Mouse (Mus musculus) kidney, embryonic 15.5 days (tissue): Measurements from ENCODE around the gene Olfr850. TPM values are rescaled to one million over a fixed set of nuclear protein-coding genes. Genes with fewer than 3 reads are reported as not detected.

ENCODE experiments used
- ATAC-seq: fragments of 200-750 bp; cut with Nextera tagmentation; replicated peaks from 2 replicates; pipeline ENCODE4 v1.8.0; 2017; ENCODE audit warnings: moderate TSS enrichment; ENCODE audit not compliant: low FRiP score
- H3K27ac ChIP-seq: fragments of 300-500 bp; sonication (generic); 2 replicates; pipeline ENCODE4 v1.5.1; 2015; ENCODE audit warnings: mild to moderate bottlenecking, inconsistent platforms
- H3K27me3 ChIP-seq: fragments of 300-500 bp; sonication (generic); 2 replicates; pipeline ENCODE4 v1.6.1; 2015; ENCODE audit warnings: inconsistent platforms
- H3K36me3 ChIP-seq: fragments of 300-500 bp; sonication (generic); 2 replicates; pipeline ENCODE4 v1.6.1; 2015; ENCODE audit warnings: inconsistent platforms
- H3K4me1 ChIP-seq: fragments of 300-500 bp; sonication (generic); 2 replicates; pipeline ENCODE4 v1.6.1; 2015; ENCODE audit warnings: inconsistent platforms
- H3K4me2 ChIP-seq: fragments of 300-500 bp; sonication (generic); 2 replicates; pipeline ENCODE4 v1.6.1; 2015; ENCODE audit warnings: moderate library complexity, mild to moderate bottlenecking, inconsistent platforms
- H3K4me3 ChIP-seq: fragments of 300-500 bp; sonication (generic); replicated peaks from 2 replicates; pipeline ENCODE4 v1.5.1; 2015; ENCODE audit warnings: mild to moderate bottlenecking, inconsistent platforms
- H3K9ac ChIP-seq: fragments of 300-500 bp; sonication (generic); 2 replicates; pipeline ENCODE4 v1.6.1; 2015; ENCODE audit warnings: mild to moderate bottlenecking, inconsistent platforms
- H3K9me3 ChIP-seq: fragments of 300-500 bp; sonication (generic); replicated peaks from 2 replicates; pipeline ENCODE4 v1.6.1; 2016; ENCODE audit warnings: inconsistent platforms
- WGBS: fragments of 180-500 bp; shearing (Covaris S2); methylation state at CpG from one replicate; pipeline ENCODE4 v1.1.7; 2015; ENCODE audit warnings: mixed read lengths; 5-methylcytosine and 5-hydroxymethylcytosine counted together
- polyA plus RNA-seq: library from polyadenylated mRNA; unstranded; fragments of >200 nt; fragmentation: Nextera tagmentation; extraction: Ambion mirVana; gene quantifications from 2 replicates; pipeline ENCODE4 v1.2.1, GENCODE M21; 2015

The Olfr850 gene
- polyA plus RNA-seq, result not detected in 2 replicates

DNA sequence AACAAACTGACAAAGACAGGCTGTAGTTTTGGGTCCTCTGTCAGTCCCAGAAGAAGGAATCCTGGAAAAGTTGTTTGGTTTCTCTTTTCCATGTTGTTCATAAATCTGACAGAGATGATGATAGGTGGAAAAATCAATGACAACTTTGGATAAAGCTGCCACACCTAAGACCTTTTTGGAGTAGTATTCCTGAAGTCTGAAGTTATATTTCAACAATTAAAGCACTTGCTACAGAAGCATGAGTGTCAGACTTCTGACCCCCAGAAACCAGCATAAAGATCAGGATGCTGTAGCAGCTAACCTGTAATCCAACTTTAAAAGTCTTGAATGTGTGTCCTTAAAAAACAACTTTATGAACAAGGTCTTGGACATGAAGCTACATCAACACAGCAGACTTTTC, at the start of gene Olfr850:
Olfr850 (minus strand) TSS at position 101 of the 400 bp plus-strand sequence.
- H3K4me2 ChIP-seq, result no peak within 1 kb of the TSS
- H3K9ac ChIP-seq, result no peak within 1 kb of the TSS
- no peak within 1 kb of the TSS for H3K4me3 ChIP-seq
- no peaks in the 10 kb centered on the region for H3K27me3 ChIP-seq
- H3K9me3 ChIP-seq, result no peaks in the 10 kb centered on the region
- no peaks in the 10 kb centered on the region for H3K36me3 ChIP-seq
- no peak within 1 kb of the TSS for H3K27ac ChIP-seq
- no peak for ATAC-seq
- no peaks in the 10 kb centered on the region for H3K4me1 ChIP-seq

DNA sequence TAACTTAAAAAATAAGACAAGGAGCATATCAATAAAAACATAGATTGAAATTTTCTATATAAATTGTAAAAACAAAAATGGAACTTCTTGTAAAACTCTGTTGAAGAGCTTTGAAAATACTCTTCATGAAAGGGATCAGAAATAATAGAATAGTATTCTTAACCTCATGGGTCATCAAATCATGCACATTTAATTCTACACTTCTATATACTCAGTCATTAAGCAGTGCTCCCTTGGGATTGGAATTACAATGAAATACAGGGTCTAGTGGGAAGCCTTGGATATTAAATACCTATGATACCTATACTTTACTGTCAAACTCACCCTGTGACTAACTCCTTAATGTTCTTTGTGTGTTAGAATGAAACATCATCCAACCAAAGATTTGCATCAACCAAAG, 14.9 kb upstream of the Olfr850 start, which contains the start of gene Olfr851:
Olfr851 (plus strand) TSS at position 301 of the 400 bp plus-strand sequence.
- H3K27me3 ChIP-seq, result no peaks in the 10 kb centered on the region
- H3K9me3 ChIP-seq, result no peaks in the 10 kb centered on the region
- no peaks in the 10 kb centered on the region for H3K36me3 ChIP-seq
- H3K4me2 ChIP-seq, result no peak within 1 kb of the TSS
- H3K9ac ChIP-seq, result no peak within 1 kb of the TSS
- no peak within 1 kb of the TSS for H3K27ac ChIP-seq
- ATAC-seq, result no peak
- H3K4me3 ChIP-seq, result no peak within 1 kb of the TSS
- H3K4me1 ChIP-seq, result no peaks in the 10 kb centered on the region

DNA sequence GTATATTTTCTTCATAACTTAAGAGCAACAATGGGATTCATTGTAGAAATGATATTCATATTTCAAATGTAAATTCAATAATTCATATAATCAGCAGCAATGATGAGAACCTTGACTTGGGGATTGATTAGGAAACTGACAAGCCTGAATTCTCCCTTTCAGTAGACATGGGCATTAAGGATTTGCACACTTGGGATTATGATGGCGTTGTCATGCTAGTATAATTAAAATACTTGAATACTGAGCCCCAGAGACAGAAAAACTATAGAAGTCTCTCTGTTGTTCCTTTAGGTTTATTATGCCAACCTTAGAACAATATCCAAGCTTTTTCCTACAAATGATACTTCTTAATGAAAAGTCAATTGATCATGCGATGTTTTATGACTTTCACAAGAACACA, 38.1 kb downstream of the Olfr850 start, which contains the start of gene Olfr849:
Olfr849 (plus strand) TSS at position 301 of the 400 bp plus-strand sequence.
- ATAC-seq, result no peak
- Histone ChIP-seq H3K27me3 (no peaks in the 10 kb centered on the region), H3K4me2 (no peak within 1 kb of the TSS), H3K36me3 (no peaks in the 10 kb centered on the region), H3K9ac (no peak within 1 kb of the TSS), H3K4me1 (no peaks in the 10 kb centered on the region), H3K4me3 (no peak within 1 kb of the TSS), H3K27ac (no peak within 1 kb of the TSS), H3K9me3 (peaks cover 11% of the 10 kb centered on the region; the same call in 1 of the 2 replicates)
- 77% methylated on average over 2 of the region's 2 CpGs for WGBS

Other genes starting within 250 kb of the Olfr850 start
- not detected in 2 replicates for gene Olfr843, start 226.3 kb downstream of the Olfr850 start, polyA plus RNA-seq
- not detected in 2 replicates for gene Olfr844, start 161.9 kb downstream of the Olfr850 start, polyA plus RNA-seq
- not detected in 2 replicates for gene Olfr845, start 141.8 kb downstream of the Olfr850 start, polyA plus RNA-seq
- gene Olfr846, start 114.2 kb downstream of the Olfr850 start, polyA plus RNA-seq, result not detected in 2 replicates
- not detected in 2 replicates for gene Olfr847, start 99.6 kb downstream of the Olfr850 start, polyA plus RNA-seq
- not detected in 2 replicates for gene Olfr849, start 38.0 kb downstream of the Olfr850 start, polyA plus RNA-seq
- not detected in 2 replicates for gene Olfr851, start 15.0 kb upstream of the Olfr850 start, polyA plus RNA-seq
- gene Olfr853, start 62.8 kb upstream of the Olfr850 start, polyA plus RNA-seq, result not detected in 2 replicates
- not detected in 2 replicates for gene Olfr854, start 89.1 kb upstream of the Olfr850 start, polyA plus RNA-seq
- not detected in 2 replicates for gene Olfr855, start 104.4 kb upstream of the Olfr850 start, polyA plus RNA-seq
- gene Zfp317, start 143.9 kb upstream of the Olfr850 start, polyA plus RNA-seq, result 31.6 and 33.1 TPM in 2 replicates
- gene Olfr857, start 231.2 kb upstream of the Olfr850 start, polyA plus RNA-seq, result not detected in 2 replicates